Mouse (Mus musculus) brain, embryonic 18.5 days (tissue): Measurements from ENCODE around the gene Amfr.

Source experiments
- DNase-seq: peaks from one replicate; pipeline ENCODE4 v3.0.0-alpha.2; 2012; ENCODE audit warnings: low read depth, low spot score

Gene Amfr

DNA sequence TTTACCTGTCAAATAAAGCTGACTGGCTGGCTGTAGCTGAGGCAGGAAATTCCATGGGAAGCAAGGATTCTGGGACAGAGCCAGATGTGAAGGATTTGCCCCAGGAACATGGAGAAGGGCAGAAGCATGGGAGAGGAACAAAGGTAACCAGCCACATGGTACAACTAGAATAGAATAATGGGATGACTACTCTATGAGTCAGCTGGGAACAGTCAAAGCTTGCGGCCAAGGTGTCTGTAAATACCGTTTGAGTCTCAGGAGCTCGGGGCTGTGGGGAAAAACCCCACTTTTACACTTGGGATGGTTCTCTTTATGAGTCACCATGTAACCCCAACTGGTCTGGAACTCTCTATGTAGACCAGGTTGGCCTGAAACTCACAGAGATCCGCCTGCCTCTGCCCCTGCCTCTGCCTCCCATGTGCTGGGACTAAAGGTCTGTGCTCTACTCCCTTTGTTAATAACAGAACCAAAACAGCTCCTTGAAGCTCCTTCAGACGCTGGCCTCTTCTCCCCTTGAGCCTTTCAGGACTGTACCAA is 30.9 kb downstream of the Amfr start:
- no peak for DNase-seq

DNA sequence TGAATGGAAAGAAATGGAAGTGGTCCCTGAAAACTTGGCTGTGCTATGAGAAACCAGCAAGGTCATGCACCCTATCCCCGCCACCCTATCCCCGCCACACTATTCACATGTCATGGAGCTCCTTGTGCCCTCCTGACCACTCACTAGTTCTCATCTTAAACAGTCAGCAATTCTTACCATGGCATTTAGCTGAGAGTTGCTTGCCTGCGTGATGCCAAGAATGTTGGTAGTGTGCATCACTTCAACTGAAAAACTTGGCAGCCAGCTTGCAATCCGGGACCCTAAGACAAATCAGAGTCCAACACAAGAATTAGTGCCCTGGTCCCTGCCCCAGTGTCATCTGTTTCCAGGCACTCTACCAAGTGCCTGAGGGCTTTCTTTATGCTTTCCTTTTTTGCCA is 32.5 kb downstream of the Amfr start:
- DNase-seq = no peak

DNA sequence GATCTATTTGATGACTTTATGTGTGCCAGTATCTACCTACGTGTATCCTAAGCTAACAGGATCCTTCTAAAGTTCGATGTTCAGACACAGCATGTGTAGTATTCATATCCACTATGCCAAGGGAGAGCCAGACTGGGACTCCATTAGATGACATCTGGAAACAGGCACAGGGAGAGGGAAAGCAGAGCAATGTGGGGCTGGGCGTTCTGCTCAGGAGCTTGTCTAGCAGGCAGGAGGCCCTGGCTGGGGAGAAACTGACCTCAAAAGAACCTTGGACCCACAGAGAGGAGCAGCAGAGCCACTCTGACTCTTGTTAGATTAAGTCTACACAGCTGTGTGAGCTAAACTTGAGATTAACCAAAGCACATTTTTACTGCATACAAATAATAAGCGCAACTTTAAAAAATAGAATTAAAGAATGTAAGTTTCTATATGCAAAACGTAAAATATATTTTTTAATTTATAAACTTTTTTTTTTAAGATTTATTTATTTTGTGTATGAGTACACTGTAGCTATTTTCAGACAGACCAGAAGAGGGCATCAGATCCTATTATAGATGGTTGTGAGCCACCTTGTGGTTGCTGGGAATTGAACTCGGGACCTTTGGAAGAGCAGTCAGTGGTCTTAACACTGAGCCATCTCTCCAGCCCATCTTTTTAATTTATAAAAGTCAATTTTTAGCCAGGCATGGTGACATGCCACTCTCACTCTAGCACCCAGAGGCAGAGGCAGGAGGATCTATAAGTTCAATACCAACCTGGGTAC is 36.0 kb downstream of the Amfr start:
- DNase-seq = no peak

DNA sequence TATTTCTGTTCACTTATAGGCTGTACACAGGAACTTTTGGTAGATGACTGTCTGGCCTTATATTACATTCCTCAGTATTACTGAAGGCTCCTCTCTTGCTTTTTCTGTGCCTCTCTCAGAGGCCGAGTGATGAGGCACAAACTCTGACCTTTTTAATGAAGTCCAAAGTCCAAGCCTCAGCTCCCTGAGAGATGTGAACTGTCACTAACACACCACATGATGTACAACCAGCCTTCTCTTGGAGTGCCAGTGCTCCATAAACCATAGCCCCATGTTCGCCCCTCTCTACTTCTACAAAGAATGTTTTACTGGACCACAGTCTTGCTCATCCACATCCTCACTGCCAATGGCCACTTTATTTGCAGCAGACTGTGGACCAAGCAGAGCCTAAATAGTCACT is 37.3 kb downstream of the Amfr start:
- DNase-seq = no peak

DNA sequence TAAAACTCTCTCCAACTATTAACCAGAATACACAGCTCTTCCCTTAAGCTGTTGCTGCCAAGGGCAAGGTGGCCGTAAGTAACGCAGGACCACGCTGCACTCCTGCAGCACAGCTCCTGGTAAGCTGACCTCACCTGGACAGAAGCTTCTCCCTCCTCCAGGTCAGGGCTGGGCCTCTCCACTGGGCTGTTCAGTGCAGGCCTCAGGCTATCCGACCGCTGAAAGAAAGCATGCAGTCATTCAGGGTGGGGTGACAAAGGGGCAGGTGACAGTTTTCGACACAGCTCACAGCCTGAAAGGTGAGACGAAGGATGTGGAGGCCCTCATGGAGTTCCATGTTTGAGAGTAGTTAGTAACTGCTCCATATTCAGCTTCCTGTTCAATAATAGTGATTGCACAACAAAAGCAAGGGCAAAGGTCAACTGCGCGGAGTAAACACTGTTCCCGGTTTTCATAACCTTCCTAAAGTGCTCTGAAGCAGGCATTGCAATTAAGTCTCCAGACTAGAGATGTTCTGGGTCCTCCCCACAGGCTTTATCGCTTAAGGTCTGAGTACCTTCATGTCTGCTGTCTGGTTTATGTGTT is 37.9 kb downstream of the Amfr start:
- no peak for DNase-seq

DNA sequence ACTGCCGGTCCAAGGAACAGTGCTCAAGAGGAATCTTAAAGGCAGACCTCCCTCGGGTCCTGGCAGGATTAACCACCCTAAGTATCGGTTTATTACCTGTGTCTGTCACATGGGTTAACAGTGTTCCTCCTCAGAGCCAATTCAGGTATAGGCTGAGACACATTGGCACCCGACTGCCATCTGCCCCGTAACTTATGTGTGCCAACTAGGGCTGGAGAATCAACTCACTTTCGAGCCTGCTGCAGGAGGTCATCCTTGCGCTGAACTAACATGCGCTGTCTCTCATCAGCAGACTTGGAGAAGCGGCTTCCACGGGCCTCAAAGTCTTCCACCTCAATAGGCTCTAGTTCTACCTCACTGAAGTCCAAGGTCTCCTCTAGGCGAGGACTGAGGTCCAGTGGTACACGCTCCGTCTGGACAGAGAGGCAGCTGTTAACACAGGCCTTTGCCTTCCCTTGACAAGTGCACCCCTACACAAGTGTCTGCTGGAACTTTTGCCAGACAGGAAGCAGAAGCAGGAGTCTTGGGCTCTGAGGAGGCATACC is 38.7 kb downstream of the Amfr start:
- no peak for DNase-seq

DNA sequence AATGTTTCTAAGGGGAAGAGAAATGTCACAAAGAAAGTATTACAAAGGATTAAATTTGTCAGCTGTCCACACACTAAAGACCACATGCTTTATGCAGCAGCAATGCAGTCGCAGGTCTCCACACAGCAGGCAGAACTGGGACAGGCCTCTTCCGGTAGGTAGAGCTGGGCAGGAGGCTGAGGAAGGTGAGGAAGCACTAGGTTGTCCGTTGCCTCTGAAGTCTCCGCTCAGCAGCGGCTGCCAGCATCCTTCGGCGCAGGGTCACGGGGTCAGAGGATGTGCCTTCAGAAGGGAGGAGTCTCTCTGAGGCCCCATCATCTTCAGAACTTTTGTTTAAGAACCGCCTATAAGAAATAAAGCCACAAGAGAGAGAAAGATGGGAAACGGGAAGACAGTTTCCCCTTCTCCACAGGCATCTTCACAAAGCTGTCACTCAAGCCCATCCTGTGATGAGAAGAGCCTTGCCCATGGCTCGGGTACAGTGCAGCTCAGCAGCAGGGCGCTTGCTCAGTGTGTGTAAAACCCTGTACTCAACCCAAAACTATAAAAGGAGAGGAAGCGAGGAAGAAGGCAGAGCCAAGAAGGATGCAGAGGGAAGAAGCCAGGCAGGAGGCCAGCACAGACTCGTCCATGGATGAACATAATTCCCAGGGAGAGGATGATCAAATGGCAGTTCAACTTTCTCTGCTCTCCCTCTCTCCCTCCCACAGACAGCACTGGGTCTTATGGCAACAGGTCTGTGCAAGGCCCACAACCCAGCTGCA is 39.5 kb downstream of the Amfr start:
- DNase-seq = no peak

DNA sequence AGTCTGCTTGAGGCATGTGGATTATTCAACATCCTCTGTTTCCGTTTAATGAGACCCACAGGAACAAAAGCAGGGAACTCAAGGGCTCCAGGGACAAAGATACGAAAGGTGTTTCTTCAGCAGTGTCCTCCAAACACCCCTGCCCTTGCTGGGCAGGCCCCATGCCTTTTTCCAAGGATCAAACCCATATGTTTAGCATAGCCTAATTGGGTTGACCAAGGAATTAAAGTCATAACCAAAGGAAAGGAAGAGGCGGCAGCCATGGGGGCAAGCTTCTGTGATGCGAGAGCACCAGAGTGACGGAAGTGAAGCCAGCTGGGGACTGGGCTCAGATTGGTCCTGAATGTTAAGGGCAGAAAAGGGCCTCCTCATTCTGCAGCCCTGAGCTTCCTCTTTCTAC is 40.4 kb downstream of the Amfr start:
- no peak for DNase-seq

DNA sequence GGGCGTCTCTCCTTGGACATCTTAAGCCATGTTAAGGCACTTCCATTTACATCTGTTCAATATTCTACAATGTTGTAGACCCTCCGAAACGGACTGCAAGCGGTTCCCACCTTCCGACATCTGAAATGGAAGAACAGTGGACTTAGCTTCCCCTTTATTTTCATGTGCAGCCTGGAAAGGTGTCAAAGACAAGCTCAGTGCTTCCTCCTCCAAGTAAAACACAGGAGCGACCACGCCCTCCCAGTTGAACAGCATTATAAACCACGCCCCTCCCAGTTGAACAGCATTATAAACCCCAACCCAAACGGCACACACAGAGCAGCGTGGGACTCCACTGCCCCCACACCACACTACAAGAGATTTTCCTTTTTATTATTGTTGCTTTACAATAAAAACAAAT is 41.2 kb downstream of the Amfr start:
- DNase-seq = no peak

DNA sequence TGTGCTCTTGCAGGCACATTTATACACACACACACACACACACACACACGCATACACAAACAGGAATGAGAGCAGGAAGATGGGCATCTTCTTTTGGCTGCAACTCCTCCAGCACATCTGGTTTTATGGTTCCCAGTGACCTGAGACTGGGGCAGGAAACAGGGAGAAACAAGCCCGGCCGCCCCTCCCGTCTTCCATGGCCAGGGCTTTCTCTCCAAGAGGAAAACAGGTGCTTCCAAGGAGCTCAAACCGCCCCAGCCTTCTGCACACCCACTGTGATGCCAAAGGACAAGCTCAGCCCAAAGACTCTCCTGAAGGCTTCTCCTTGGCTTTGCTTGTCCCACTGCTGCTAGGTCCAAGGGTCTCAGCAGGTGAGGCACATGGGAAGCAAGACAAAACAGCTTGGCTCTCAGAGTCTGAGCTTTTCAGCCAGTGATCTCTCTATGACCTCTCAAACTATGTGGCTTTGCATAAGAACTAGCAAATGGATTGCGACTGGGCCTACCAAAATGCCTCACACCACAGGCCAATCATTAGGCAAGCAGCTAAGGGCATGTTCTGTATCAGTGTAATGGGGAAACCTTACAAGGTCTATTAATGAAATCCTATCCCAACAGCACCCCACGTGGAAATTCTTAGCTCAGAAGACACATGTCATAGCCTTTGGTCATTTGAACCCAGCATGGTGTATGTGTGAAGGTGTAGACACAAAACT is 42.9 kb downstream of the Amfr start:
- DNase-seq = no peak

DNA sequence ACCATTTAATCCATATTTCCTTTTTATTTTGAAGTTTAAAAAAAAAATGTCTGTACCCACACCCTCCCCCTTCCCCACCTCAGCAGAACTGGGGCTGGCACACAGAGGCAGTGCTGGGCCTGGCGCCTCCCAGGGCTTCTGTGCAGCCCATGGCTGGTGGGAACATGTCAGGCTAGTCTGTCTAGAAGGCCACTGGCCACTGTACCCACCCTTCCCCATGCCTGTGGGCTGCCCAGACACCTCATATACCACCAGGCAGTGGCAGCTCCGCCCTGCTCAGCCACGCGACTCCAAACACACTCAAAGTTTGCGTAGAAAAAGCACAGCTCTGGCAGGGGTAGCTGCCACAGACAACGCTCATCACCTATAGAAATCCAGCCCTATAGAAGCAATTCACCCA is 44.3 kb downstream of the Amfr start:
- no peak for DNase-seq

DNA sequence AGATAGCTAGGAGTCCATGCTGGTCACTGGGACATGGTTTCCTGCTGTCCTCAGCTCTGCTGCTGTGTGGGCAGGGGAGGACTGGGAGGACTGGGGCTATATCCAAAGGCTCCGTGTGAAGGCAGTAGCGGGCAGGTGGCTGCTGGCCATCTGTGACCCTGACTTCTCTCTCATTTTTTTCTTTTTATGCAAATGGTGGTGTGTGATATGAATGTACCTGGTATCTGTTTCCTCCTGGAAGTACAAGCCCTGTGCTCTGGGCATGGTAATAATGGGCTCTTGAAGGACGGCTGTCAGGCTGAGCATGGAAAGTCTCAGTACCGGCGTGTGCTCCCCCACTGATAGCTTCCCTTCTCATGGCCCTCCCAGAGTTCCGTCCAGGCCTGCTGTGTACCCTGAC is 51.7 kb downstream of the Amfr start:
- no peak for DNase-seq

DNA sequence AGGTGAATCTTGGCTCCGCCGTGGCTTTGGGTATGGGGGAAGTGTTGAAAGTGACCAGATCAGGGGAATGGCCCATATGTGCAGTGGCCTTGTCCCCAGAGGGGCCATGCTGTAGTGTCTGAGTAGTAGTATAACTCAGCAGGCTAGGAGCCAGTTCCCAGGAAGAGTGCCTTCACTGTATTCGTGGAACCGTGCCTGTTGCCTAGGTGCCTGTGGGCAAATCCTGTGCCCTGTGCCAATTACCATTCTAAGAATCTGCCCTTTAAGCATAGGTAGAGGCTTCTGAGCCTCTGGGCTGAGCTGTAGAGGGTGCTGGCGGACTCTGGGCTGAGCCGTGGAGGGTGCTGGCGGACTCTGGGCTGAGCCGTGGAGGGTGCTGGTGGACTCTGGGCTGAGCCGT is 54.2 kb downstream of the Amfr start:
- no peak for DNase-seq

DNA sequence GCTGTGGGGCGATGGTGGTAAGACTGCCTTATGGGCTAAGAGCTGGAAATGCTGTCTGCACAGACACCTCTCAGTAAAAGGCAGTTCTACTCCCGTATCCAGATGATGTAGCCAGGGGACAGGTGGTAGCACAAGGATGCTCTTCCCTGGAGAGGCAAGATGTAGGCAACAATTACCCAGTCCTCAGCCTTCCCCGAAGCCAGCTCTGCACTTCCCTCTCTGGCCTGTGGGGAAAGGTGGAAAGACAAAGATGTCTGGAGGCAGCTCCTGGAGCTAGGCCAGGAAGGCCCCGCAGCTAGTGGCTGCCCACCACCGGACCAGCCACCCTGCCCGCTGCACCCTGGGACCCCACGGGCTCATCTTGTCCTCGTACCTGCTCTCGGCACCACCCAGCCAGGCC is 60.1 kb downstream of the Amfr start:
- DNase-seq = no peak

DNA sequence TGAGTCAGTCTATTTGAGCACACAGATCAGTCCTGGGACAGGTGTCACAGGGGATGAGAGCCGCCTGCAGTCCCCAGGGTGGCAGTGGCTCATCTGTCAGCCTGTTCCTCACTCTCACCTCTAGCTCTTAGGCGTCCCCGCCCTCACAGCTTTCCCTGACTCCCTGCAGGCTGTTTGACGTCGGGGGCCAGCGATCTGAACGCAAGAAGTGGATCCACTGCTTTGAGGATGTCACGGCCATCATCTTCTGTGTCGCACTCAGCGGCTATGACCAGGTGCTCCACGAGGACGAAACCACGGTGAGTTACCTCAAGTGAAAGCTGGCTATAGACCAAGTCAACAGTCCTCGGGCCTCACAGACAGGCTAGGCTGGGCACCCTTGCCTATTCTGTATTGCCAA is 62.5 kb downstream of the Amfr start:
- DNase-seq = no peak

DNA sequence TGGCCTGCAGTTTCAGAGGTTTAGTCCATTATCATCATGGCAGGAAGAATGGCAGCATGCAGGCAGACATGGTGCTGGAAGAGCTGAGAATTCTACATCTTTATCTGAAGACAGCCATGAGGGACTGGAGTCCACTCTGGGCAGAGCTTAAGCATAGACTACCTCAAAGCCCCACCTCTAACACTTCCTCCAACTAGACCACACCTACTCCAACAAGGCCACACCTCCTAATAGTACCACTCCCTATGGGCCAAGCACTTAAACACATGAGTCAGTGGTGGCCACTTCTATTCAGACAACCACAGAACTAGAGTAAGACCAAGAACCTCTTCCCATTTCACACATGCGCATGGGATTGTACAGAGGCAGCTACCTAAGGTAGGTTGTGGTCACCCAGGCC is 66.2 kb downstream of the Amfr start:
- no peak for DNase-seq

DNA sequence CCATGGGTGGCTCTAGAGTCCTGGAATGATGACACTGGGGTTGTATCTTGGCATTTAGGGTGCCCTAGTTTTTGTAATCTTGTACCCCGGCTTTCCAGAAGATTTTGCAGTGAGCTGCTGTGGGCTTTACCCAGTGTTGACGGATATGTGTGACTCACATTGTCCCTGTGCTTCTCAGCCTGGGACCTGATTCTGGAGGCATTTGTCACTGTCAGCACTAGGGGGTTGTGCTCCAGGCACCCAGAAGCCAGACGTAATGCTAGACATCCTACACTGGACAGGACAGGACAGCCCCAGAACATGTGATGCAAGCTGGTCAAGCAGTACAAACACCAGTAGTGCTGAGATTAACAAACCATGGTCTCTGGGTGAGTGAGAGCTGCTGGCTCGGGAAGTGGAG is 66.9 kb downstream of the Amfr start:
- no peak for DNase-seq

DNA sequence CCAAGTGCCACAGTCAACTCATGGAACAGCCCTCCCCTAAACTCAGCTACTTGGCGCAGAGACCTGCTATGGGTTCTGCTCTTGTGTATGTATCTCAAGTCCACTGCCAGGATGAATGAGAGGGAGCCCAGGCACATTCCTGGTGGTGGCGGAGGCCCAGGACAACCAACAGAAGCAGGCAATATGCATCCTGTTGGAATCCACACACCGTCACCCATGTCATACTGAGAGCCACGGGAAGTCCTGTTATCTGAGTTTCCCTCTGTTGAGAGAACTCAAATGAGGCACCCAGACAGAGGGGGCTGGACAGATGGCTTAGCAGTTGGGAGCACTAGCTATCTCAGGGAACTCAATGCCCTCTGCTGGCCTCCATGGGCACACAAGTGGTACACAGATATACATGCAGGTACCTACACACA is 71.0 kb downstream of the Amfr start:
- no peak for DNase-seq

DNA sequence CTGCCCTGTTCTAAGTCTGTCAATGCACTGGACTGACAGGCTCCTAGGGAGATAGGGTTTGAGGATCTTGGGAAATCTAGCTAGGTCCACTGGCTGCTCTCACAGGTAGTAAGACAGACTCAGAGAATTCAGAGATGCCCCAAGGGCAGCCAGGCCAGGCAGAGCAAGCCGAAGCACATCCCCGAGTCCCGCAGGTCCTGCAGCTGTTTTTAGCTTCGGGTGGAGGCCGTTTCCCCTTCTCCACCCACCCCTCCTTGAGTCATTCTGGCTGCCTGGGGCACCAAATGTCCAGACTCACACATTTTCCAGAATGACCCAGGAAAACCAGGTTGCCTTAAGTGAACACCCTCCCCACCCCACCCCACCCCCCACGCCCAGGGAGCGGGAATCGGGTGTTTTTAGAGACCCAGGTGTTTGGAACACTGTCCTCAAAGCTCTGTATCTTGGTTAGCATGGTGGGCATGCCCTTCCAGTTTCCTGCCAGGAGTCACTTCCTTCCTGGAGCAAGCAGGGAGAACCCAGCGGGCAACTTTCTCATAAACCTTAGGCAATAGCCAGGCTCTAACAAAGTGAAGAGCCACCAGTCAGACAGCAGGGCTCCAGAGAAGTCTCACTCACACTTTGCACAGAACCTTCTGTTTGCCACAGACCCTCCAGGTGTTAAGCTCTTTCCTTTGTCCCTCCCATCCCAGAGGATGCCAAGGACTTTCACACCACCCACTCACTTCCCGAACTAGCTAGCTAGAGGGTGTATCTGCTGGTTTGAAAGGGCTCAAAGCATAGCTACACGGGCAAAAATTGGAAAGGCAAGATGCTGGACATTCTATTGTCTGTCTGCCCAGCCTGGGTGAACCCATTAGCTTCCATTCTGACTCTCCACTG is 71.9 kb downstream of the Amfr start:
- DNase-seq = no peak

DNA sequence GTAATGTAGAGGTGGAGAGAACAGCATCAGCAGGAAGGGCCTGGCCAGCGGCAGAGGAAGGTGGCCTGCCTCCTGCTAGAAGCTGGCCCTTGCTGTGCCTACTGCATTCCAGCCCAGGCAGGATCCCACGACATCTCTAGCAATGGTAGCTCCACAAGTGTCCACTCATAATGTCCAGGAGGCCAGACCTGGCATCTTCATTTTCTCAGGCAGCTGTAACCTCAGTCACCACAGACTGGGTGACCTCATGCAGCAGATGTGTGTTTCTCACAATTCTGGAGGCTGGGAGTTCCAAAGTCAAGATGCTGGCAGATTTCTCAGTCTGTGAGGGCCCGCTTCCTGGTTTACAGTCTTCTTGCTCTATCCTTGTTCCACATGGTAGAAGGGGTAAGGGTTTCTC is 74.4 kb downstream of the Amfr start:
- no peak for DNase-seq

DNA sequence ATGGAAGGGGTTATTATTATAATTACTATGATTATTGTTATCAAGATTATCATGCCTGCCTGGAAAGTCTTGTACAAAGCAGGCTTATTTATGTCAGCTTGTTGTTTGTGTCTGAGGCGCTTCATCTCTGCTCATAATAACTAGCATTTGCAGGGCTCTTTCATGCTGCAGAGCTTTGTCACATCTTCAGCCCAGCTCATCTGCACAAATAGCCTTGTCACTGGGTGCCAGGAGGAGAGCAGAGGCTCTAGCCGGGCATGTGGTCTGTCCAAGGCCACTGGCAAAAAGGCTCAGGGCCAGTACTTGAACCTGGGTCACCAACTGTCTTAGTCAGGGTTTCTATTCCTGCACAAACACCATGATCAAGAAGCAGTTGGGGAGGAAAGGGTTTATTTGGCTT is 79.4 kb downstream of the Amfr start:
- DNase-seq = no peak
